Mouse (Mus musculus) cerebellum, adult 9-10 months (tissue): ENCODE results near the gene Vwf.

ENCODE experiments used
- DNase-seq: peaks from one replicate; pipeline ENCODE4 v3.0.0; 2022

The Vwf gene

GRCm38 (mm10) chr6:125550172-125550571 is 3.6 kb downstream of the Vwf start:
- DNase-seq, result no peak

DNA sequence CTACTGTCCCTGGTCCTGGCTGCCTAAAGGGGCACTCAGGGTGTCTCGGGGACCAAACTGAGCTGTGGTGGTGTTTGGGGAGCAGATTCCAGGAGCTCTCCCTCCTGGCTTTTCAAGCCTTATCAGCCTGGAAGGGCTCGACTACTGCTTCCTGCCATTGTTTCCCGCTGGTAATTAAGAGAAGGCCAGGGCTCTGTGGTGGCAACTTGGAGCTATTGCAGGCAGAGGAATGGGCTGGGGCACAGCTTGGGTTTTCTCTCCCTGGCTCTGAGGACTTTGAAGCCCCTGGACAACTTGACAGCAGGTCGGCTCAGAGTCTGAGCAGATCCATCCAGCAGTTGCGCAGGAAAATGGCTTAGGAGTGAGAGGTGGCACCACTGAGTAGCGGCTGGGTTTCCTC is 6.2 kb downstream of the Vwf start:
- no peak for DNase-seq

DNA sequence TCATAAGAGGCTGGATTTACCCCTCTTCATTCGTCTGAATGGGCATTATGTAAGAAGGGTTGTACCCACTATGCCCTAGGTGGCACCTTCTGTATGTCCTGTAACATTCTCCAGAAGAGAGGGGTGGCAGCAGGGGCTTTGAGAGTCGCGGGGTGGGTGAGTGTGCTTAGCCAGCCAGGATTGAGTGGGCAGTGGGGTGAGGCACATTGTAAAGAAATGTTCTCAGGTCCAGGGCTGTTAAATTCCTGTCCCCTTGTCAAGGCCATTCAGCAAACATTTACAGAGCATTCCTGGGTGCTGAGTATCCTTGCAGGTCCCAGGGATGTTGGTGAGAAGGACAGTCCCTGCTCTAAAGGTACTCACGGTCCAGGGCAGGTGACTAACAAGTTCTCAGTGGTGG is 7.0 kb downstream of the Vwf start:
- no peak for DNase-seq

- DNase-seq, result no peak
Observed at GRCm38 (mm10) chr6:125558831-125559230, 12.3 kb downstream of the Vwf start.

DNA sequence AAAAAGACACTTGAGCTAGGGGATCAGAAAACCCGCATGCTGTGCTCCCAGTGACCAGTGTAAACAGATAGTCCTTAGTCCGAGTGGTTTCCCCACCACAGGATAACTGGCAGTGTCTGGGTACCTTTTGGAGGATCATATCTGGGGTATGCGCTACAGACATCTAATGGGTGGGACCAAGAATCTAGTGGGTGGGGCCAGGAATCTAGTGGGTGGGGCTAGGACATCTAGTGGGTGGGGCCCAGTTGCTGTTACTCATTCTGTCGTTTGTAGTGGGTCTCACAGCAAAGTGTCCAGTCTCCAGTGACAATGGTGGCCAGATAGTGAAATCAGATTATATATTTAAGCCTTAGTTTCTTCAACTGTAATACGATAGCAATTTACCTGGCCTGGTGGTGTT is 14.5 kb downstream of the Vwf start:
- no peak for DNase-seq

- DNase-seq, result no peak
Observed at GRCm38 (mm10) chr6:125561521-125561920, 14.9 kb downstream of the Vwf start.

GRCm38 (mm10) chr6:125564812-125565281 is 18.3 kb downstream of the Vwf start:
- DNase-seq, result no peak

DNA sequence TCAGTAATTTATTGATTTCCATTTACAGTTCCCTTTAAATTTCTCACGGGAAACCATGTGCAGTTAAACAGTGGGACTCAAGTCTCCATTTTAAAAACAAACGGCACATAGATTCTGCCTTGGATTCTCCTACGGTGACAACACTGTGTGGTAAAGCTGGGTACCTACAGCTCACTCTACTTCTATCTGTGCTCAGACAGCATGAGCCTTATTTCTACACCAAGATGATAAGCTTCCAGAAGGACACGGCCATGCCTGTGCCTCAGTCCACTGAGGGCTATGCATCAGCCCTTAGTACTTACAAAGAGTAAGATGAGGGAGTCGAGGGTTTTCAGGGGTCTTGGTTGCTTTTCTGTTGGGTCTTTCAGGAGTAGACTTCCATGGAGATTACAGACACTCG is 18.8 kb downstream of the Vwf start:
- no peak for DNase-seq

DNA sequence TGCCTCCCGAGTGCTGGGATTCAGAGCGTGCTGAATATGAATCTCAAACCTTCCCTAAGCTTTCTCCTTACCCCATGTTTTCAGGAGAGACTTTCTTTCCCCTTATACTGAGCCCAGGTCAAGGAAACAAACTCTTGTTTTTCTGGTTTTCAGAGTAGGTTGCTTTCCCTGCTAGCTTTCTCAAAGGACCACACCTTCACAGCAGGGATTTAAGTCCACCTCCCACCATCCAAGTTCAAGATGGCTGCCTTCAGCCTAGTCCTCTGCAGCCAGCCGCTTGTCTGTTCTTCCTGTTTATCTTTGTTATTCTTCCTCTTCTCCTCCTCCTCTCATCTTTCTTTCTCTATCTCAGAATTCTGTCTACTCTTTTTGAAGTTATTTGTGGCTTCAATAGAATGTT is 20.1 kb downstream of the Vwf start:
- DNase-seq, result no peak

- no peak for DNase-seq
Observed at GRCm38 (mm10) chr6:125568381-125568780, 21.8 kb downstream of the Vwf start.

DNA sequence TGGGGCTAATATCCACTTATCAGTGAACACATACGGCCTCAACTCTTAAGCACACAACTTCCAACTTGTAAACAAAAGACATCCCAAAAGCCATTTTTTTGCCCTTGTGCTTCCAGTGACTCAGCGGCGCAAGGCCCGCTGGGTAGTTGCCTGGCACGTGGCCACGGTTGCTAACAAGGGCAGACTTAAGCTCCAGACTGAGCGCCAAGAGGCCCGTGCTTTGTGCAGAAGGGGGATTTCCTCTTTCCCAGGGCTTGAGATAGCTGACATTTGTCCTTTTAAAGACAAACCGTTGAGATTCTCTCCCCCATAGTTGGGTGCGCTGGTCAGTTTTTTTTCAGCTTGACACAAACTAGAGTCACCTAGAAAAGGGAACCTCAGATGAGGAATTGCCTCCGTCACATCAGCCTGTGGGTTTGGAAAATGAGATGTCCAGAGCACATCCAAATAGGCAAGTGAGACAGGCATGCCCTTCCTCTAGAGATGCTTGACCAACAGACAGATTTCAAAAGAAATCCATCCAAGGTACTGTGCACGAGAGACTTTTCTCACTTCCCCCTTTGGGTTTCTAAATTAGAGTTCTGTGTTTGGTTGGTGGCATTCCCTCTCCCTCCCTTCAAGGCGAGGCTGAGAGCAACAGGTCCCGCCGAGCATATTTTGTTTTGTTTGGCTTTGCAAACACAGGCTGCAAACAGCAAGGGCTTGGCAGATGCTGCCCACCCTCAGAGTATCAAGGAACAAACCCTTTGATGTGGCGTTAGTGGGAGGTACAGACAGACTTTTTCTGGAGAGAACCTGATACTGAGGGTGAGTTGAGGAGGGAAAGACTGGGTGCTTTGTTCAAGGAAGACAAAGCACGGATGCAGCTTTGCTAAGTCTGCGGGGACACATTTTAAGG is 26.0 kb downstream of the Vwf start:
- DNase-seq, result peak; percentile 41

- no peak for DNase-seq
Observed at GRCm38 (mm10) chr6:125573189-125573928, 26.8 kb downstream of the Vwf start.

- DNase-seq, result no peak
Observed at GRCm38 (mm10) chr6:125575080-125575479, 28.5 kb downstream of the Vwf start.

- DNase-seq, result no peak
Observed at GRCm38 (mm10) chr6:125577301-125577700, 30.7 kb downstream of the Vwf start.

DNA sequence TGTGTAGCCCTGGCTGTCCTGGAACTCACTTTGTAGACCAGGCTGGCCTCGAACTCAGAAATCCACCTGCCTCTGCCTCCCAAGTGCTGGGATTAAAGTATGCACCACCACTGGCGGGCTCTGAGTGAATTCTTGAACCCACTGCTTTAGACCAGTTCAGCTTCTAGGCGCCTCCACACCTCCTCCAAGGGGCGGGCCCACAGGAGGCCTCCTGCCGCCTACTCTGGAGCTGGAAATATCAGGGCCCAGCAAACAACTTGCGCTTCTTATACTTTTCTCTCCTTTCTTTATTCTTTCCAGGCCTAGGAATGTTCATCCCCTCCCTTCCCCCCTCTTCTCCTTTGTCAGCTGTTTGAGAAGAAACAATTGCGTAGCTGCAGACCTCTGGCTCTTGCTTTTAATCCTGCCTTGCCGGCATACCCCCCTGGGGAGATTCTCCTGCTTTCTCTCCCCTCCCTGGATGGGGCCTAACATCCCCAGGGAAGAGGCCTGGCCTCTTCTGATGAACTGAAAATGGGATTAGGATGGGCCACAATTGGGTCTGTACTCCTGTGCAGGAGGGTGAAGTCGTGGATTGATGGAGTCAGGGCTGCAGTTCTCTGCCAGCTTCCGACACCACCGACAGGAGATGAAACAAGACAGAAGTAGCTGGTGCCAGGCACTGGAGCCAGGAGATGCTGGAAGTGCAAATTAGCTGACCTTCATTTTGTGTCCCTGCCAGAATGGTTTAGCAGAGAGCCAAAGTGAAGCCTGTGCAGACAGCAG is 31.5 kb downstream of the Vwf start:
- peak; percentile 92 for DNase-seq

GRCm38 (mm10) chr6:125578647-125579011 is 32.1 kb downstream of the Vwf start:
- no peak for DNase-seq

- DNase-seq, result no peak
Observed at GRCm38 (mm10) chr6:125579864-125580263, 33.3 kb downstream of the Vwf start.

DNA sequence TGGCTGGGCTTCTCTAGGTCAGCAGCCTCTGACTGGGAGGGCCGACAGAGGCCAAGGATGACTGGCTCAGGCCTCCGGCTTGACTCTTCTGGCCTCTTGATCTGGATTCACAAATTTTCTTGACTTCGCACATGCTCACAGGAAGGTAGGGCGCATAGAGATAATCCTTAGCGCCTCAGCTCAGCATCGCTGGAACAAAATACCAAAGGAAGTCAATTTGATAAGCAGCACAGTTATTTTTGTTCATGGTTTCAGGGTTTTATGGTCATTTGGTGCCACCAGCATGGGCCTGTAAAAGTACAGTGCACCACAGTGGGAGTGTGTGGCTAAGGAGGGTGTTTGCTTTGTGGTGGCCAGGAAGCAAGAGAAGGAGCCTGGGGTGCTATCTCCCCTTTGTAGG is 37.1 kb downstream of the Vwf start:
- DNase-seq, result no peak

DNA sequence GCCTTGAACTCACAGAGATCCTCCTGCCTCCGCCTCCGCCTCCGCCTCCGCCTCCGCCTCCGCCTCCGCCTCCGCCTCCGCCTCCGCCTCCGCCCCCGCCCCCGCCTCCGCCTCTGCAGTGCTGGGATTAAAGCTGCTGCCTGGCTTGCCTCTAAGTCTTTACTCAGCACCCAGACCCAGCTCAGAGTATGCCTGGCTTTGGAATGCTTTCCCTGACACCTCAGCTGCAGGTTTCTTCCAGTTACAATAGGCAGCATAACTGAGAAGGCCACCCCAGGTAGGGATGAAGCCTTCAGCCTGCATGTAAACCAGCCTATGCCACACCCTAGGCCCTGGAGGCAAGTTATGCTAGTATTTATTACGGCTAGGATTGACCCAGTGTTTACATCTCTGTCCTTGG is 37.7 kb downstream of the Vwf start:
- no peak for DNase-seq

GRCm38 (mm10) chr6:125585579-125585978 is 39.0 kb downstream of the Vwf start:
- no peak for DNase-seq

GRCm38 (mm10) chr6:125586042-125586566 is 39.5 kb downstream of the Vwf start:
- no peak for DNase-seq

DNA sequence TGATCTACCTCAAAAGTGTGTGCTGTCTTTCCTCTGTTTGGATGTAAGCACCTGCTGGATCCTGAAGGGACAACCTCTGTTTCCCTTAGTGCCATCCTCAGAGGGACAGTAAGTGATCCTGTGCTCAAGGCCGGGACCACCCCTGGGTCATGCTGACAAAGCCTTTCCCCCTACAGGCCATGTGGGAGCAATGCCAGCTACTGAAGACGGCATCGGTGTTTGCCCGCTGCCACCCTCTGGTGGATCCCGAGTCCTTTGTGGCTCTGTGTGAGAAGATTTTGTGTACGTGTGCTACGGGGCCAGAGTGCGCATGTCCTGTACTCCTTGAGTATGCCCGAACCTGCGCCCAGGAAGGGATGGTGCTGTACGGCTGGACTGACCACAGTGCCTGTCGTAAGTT is 41.7 kb downstream of the Vwf start:
- DNase-seq, result no peak

DNA sequence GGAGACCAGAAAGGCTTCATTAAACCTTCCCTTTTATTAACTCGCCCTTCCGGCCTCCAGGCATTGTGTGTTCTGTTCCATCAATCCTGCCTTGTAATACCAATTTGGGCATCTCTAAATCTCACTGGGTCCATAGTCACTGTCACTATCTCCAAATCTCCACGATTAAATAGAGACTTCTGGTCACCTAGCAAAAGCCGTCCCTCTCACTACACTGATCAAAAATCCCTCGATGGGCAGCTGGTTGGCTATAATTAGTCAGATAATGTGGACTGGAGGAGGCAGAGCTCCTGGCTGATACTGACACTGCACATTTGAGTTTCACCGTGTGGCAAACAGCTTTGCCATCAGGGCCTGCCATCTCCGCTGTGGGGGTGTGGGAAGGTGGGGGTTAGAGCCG is 42.5 kb downstream of the Vwf start:
- no peak for DNase-seq
